In the genomic region with DNA sequence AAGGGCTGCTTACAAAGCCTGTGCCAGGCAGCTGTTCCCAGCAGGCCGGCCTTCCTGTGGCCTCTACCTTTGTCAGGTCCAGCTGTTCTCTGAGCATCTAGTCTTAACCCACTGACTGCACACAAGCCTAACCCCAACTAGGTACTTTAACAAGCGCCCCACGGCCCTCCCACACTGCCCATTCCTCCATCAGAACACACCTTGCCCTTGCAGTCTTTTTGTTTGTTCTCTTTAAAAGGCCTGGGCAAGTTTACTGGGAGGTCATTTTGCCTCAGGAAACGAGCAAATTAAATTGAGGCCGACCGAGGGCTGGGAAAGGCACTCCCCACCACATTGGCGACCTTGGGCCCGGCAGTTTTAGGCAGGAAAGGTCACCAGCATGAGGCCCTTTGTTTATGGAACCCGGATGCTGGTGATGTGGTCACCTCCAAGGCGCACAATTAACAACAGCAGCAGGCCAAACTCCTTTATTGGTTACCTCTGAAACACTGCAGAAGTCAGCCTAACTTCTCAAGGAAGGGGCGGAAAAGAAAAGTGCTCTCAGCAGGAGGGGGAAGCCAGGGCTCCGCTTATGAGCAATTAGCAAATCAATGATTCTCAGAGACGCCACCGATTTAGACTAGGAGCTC, we compare ENCODE assay signal across 9 mouse cellular contexts. TPM values are rescaled to one million over a fixed set of nuclear protein-coding genes. Genes with fewer than 3 reads are reported as not detected.
DNase-seq lines count a peak whose midpoint lies in the region; ATAC-seq and TF ChIP-seq lines count a peak whose summit lies in the region.
"Had no signal": no experiment of that assay in that cellular context is flagged by ENCODE, and none has a peak within 500 bp of the region (broad histone marks: within the 10 kb centered on the region; RNA-seq: fewer than 3 reads in every experiment).

No protein-coding gene starts in this region.

- 52% methylated on average over 14 of the region's 14 CpGs for WGBS in heart, adult 2 months
- WGBS in hindbrain, embryonic 11.5 days = 9% methylated on average over 14 of the region's 14 CpGs
- WGBS in limb, embryonic 14.5 days = 12% methylated on average over 14 of the region's 14 CpGs

- no peaks in the 10 kb centered on the region for H3K27me3 ChIP-seq in heart, adult 2 months (ENCODE audit: control insufficient read depth, insufficient read depth, low read length)
- no peaks in the 10 kb centered on the region for H3K27me3 ChIP-seq in hindbrain, embryonic 11.5 days (ENCODE audit: control insufficient read depth, insufficient read depth, low read length)
- no peaks in the 10 kb centered on the region for H3K27me3 ChIP-seq in limb, embryonic 14.5 days (ENCODE audit: control insufficient read depth, insufficient read depth, low read length)

- no peak overlapping the region for H3K4me3 ChIP-seq in heart, adult 2 months
- H3K4me3 ChIP-seq in ES-E14 (ENCODE audit: insufficient read depth in 1 of 2, low read depth in 1 of 2, low read length in 2 of 2, poor library complexity in 1 of 2, severe bottlenecking in 1 of 2) = peak overlapping the region in 1 of 2 experiments; percentile 25; a peak in 2 of 4 replicates
- H3K4me3 ChIP-seq in hindbrain, embryonic 11.5 days (ENCODE audit: low read depth, low read length) = no peak overlapping the region
- no peak overlapping the region for H3K4me3 ChIP-seq in limb, embryonic 14.5 days (replicated peaks; ENCODE audit: low read length)

- no peak overlapping the region for H3K9ac ChIP-seq in heart, adult 2 months (ENCODE audit: low read depth, low read length)
- H3K9ac ChIP-seq in ES-E14 (ENCODE audit: insufficient read depth, low read depth, low read length, poor library complexity, severe bottlenecking) = peak overlapping the region; percentile 55; the same call in 1 of the 2 replicates
- no peak overlapping the region for H3K9ac ChIP-seq in hindbrain, embryonic 11.5 days (ENCODE audit: low read depth, low read length)
- H3K9ac ChIP-seq in limb, embryonic 14.5 days (ENCODE audit: low read depth, low read length, severe bottlenecking) = no peak overlapping the region

- no peak for TF ChIP-seq EP300 in heart, adult 2 months (IDR thresholded peaks at IDR 0.05; ENCODE audit: insufficient read depth, low read depth, low read length)

- intact Hi-C loops in heart, adult 2 months (cut with DNase I) = loop anchor here (5.0 kb wide), 1 partner anchor 33 kb away; no protein-coding TSS in a partner anchor
- intact Hi-C loops in heart, postnatal 14 days (cut with DNase I) = loop anchor here (5.0 kb wide), 1 partner anchor 68 kb away; no protein-coding TSS in a partner anchor

- in situ Hi-C loops in ES-E14 (cut with MboI; ENCODE audit: low sequenced_read_pairs in 2 of 2, unreplicated experiment in 2 of 2) = no loop called here

- no peak for DNase-seq in heart, adult 2 months
- no peak for DNase-seq in heart, postnatal 14 days
- peak; percentile 91 for DNase-seq in ES-E14 (ENCODE audit: low read depth, low spot score)
- no peak for DNase-seq in hindbrain, embryonic 11.5 days (ENCODE audit: low spot score)
- DNase-seq in limb, embryonic 14.5 days (ENCODE audit: low spot score) = peak; percentile 16
- no peak for DNase-seq in frontal cortex, postnatal 25 days (ENCODE audit: low spot score in 2 of 2)
- DNase-seq in cerebellum, adult 18-20 months = no peak
- no peak for DNase-seq in MN1 (ENCODE audit: low spot score)
- DNase-seq: lung, postnatal 10 days had no signal

- H3K4me2 ChIP-seq in hindbrain, embryonic 11.5 days (replicated peaks; ENCODE audit: low read depth, low read length) = no peak overlapping the region
- H3K4me2 ChIP-seq in limb, embryonic 14.5 days (replicated peaks; ENCODE audit: low read depth, low read length, severe bottlenecking) = no peak overlapping the region

- ATAC-seq in hindbrain, embryonic 11.5 days (ENCODE audit: low FRiP score) = no peak
- ATAC-seq in limb, embryonic 14.5 days (ENCODE audit: low FRiP score, low read depth) = no peak

- H3K36me3 ChIP-seq in heart, adult 2 months (ENCODE audit: control insufficient read depth, insufficient read depth, low read length) = peaks cover 7% of the 10 kb centered on the region
- H3K36me3 ChIP-seq in ES-E14 (ENCODE audit: control insufficient read depth, insufficient read depth, low read length, poor library complexity, severe bottlenecking) = peaks cover 41% of the 10 kb centered on the region
- no peaks in the 10 kb centered on the region for H3K36me3 ChIP-seq in hindbrain, embryonic 11.5 days (ENCODE audit: control insufficient read depth, insufficient read depth, low read length)
- peaks cover 27% of the 10 kb centered on the region for H3K36me3 ChIP-seq in limb, embryonic 14.5 days (ENCODE audit: control insufficient read depth, insufficient read depth, low read length)

- peaks cover 3% of the 10 kb centered on the region; the same call in 1 of the 2 replicates for H3K9me3 ChIP-seq in ES-E14 (ENCODE audit: control insufficient read depth, insufficient read depth, low read depth, low read length)
- H3K9me3 ChIP-seq in hindbrain, embryonic 11.5 days (ENCODE audit: control insufficient read depth, low read length) = no peaks in the 10 kb centered on the region
- no peaks in the 10 kb centered on the region for H3K9me3 ChIP-seq in limb, embryonic 14.5 days (ENCODE audit: control insufficient read depth, low read length)

- peaks cover 6% of the 10 kb centered on the region; the same call in 1 of the 2 replicates for H3K4me1 ChIP-seq in heart, adult 2 months (ENCODE audit: control insufficient read depth, insufficient read depth, low read length)
- H3K4me1 ChIP-seq in ES-E14 (ENCODE audit: control insufficient read depth in 2 of 2, insufficient read depth in 2 of 2, low read length in 2 of 2, poor library complexity in 1 of 2) = peaks cover 8 to 26% of the 10 kb centered on the region in 2 experiments
- H3K4me1 ChIP-seq in hindbrain, embryonic 11.5 days (replicated peaks; ENCODE audit: control insufficient read depth, insufficient read depth, low read length) = peaks cover 33% of the 10 kb centered on the region
- H3K4me1 ChIP-seq in limb, embryonic 14.5 days (ENCODE audit: control insufficient read depth, insufficient read depth, low read length) = peaks cover 51% of the 10 kb centered on the region

- H3K27ac ChIP-seq in heart, adult 2 months = peak overlapping the region; percentile 49
- peak overlapping the region; percentile 98 for H3K27ac ChIP-seq in ES-E14 (ENCODE audit: insufficient read depth, low read depth, low read length, poor library complexity, severe bottlenecking)
- peak overlapping the region; percentile 74 for H3K27ac ChIP-seq in hindbrain, embryonic 11.5 days (ENCODE audit: low read depth, low read length)
- H3K27ac ChIP-seq in limb, embryonic 14.5 days (replicated peaks; ENCODE audit: low read depth, low read length) = no peak overlapping the region

- H3K79me2 ChIP-seq in heart, adult 2 months (replicated peaks; ENCODE audit: control insufficient read depth, insufficient read depth, low read length) = 0 out of 2 replicates have a peak, but pooled peaks cover 3% of the 10 kb centered on the region

- no peak for TF ChIP-seq POLR2A in heart, adult 2 months (IDR thresholded peaks at IDR 0.05; ENCODE audit: insufficient read depth, low read depth, low read length)
- no peak for TF ChIP-seq POLR2A in limb, embryonic 14.5 days (IDR thresholded peaks at IDR 0.05; ENCODE audit: borderline replicate concordance, extremely low read depth, insufficient read depth, insufficient read length)

- TF ChIP-seq CTCF in heart, adult 2 months (IDR thresholded peaks at IDR 0.05) = no peak

TF ChIP-seq in ES-E14, 5 proteins besides CTCF, POLR2A, EP300 and RAD21:
- no peak for TF ChIP-seq HCFC1 (IDR thresholded peaks at IDR 0.05; ENCODE audit: borderline replicate concordance, insufficient read depth, low read length)

RNA-seq across cellular contexts. Expression of a gene that starts 28.4 kb away (rescaled TPM):
- total RNA-seq in heart, adult 2 months (2021) = 100 to 1,000 TPM; 176 to 208 TPM
- polyA plus RNA-seq in heart, adult 2 months (2012; rRNA removed) = 42.5 and 65.9 TPM in 2 replicates
- total RNA-seq in heart, postnatal 14 days (2021) = 100 to 1,000 TPM; 196 to 206 TPM
- 66.4 and 94.8 TPM in 2 replicates for total RNA-seq in ES-E14 (2012; rRNA removed)
- 26.7 and 40.1 TPM in 2 replicates for polyA plus RNA-seq in hindbrain, embryonic 11.5 days (2014; fragmentation: Nextera tagmentation; extraction: Ambion mirVana)
- 36.5 and 45.3 TPM in 2 replicates for polyA plus RNA-seq in limb, embryonic 14.5 days (2012; rRNA removed)
- polyA plus RNA-seq in limb, embryonic 14.5 days (2014; fragmentation: Nextera tagmentation; extraction: Ambion mirVana) = 13.9 and 14.8 TPM in 2 replicates

Comparison
In these comparisons a context has a peak if more than half of its experiments do, and no peak if none do; other contexts are left out.
1. DNase-seq: peak in ES-E14 (single experiment) and limb, embryonic 14.5 days (single experiment); none in heart, adult 2 months (0 of 2), heart, postnatal 14 days (0 of 2), hindbrain, embryonic 11.5 days (single experiment), frontal cortex, postnatal 25 days (0 of 2), cerebellum, adult 18-20 months (0 of 2) and MN1 (single experiment).